Mouse (Mus musculus) left cerebral cortex, adult 2 months (tissue): ENCODE results near the gene Ak2. TPM values are rescaled to one million over a fixed set of nuclear protein-coding genes. Genes with fewer than 3 reads are reported as not detected.

Source experiments
- DNase-seq, 2 experiments: peaks; one replicate each; pipeline ENCODE4 v3.0.0; 2021 to 2022; ENCODE audit warnings: low spot score in 2 of 2, mixed read lengths in 1 of 2; ENCODE audit errors: extremely low spot score in 1 of 2
- H3K27ac ChIP-seq: fragments of 200-600 bp; 2 replicates; pipeline ENCODE4 v1.8.1; 2022
- H3K4me3 ChIP-seq: fragments of 200-600 bp; 2 replicates; pipeline ENCODE4 v1.8.1; 2022
- CTCF ChIP-seq: fragments of 200-600 bp; IDR thresholded peaks from 2 replicates; pipeline ENCODE4 v1.8.1; 2022; ENCODE audit warnings: antibody characterized with exemption, mild to moderate bottlenecking, moderate library complexity
- intact Hi-C: fragments of 180-260 bp; cut with DNase I; formaldehyde crosslinking; loops from one replicate; pipeline ENCODE4 v1.15.1; 2025
- total RNA-seq, 2 experiments: library from RNA; stranded (reverse); gene quantifications; 2 replicates each; pipeline ENCODE4 v1.2.3; 2021

Ak2 gene
- total RNA-seq, 2 experiments from 2014 or later = 25.7 to 30.4 TPM

DNA sequence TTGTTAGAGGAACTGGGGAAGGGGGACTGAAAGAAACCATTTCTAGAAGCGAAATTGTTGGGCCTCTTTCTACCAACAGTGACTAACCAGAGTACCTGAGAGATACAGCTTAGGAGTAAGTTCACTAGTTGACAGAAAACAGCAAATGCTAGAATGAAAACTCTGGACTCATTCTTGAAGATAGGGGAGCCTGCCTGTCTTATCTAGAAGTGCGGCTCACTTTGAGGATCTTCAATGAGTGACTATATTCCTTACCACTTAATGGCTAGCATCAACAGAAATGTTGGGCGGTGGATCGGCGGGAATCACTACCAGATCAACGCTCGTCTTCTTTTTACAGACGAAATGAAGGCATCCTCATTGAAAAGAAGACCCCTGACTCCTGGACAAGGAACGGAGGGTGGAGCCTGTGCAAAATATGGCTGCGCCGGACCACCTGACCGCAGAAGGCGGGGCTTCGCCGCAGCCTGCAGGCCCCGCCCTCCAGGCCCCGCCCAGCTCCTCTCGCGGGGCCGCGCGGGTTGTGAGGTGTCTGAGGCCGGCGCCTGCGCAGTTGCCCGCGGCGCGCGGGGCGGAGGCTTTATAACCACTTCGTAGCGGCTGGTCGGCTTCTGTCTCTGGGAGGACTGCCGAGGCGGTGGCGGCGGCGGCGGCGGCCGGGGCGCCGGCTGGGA lies 65.9 kb downstream of the Ak2 start:
- intact Hi-C loops = loop anchor here (1.0 to 2.0 kb wide), 2 partner anchors 8 to 65 kb away; no protein-coding TSS in a partner anchor
- peak; percentile 96 to 98 for DNase-seq
- peak overlapping the region; percentile 99 for H3K4me3 ChIP-seq
- H3K27ac ChIP-seq = peak overlapping the region; percentile 86
- TF ChIP-seq CTCF = no peak

DNA sequence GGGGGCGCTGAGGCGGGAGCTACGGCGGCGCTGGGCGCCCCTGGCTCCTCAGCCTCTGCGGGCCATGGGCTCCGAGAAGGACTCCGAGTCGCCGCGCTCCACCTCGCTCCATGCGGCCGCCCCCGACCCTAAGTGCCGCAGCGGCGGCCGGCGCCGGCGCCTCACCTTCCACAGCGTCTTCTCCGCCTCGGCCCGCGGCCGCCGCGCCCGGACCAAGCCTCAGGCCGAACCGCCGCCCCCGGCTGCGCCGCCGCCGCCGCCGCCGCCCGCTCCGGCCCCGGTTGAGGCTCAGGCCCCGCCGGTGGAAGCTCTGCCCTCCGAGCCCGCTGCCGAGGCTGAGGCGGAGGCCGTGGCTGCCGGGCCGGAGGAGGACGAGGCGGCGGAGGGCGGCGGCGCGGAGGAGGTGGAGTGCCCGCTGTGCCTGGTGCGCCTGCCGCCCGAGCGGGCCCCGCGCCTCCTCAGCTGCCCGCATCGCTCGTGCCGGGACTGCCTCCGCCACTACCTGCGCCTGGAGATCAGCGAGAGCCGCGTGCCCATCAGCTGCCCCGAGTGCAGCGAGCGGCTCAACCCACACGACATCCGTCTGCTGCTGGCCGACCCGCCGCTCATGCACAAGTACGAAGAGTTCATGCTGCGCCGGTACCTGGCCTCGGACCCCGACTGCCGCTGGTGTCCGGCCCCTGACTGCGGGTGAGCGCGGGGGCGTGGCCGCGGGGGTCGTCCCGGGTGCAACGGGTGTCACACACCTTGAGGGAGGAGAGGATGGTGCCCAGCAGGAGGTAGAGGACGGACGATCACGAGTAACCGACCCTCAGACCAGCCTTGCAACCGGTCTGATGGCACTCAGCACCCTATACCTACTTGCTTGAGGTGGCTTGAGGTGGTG lies 66.7 kb downstream of the Ak2 start, which contains the start of gene Rnf19b:
Rnf19b (plus strand) TSS at position 65 of the 886 bp plus-strand sequence.
- TF ChIP-seq CTCF = no peak
- DNase-seq = peak; percentile 36 to 47
- peak within 1 kb of the TSS; percentile 99 for H3K4me3 ChIP-seq
- intact Hi-C loops = loop anchor here (1.0 to 2.0 kb wide), 2 partner anchors 9 to 66 kb away; no protein-coding TSS in a partner anchor
- peak within 1 kb of the TSS; percentile 86 for H3K27ac ChIP-seq

DNA sequence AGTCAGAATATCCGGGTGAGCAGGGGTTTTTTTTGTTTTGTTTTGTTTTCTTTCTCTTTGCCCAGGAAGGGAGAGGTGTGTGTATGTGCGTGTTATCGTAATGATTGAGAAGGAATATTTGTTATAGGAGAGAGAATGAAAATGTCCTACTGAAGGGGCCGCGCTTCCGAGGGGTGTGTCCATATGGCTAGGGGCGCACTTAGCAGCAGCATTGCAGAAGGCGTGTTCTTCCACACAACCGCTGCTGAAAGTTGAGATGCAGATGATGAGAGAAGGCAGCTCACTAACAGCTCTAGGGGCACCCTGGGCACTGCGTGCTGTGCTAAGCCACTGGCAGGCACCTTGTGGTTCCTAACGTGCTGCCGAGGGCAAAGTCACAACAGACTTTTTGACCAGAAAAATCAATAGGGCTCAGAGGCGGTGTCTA lies 67.4 kb downstream of the Ak2 start:
- Histone ChIP-seq H3K4me3 (peak overlapping the region; percentile 99), H3K27ac (no peak overlapping the region)
- no peak for TF ChIP-seq CTCF
- intact Hi-C loops = loop anchor here (2.0 kb wide), 1 partner anchor 66 kb away; no protein-coding TSS in a partner anchor
- DNase-seq = no peak

GRCm38 (mm10) chr4:129059922-129060321 lies 68.2 kb downstream of the Ak2 start:
- no peak for DNase-seq
- intact Hi-C loops = loop anchor here (2.0 kb wide), 1 partner anchor 67 kb away; no protein-coding TSS in a partner anchor
- no peak for TF ChIP-seq CTCF
- Histone ChIP-seq H3K4me3 (peak overlapping the region; percentile 99), H3K27ac (no peak overlapping the region)

Other genes starting within 250 kb of the Ak2 start
- under 1 TPM; 0.27 to 0.54 TPM for gene A3galt2, start 236.6 kb upstream of the Ak2 start, total RNA-seq
- 10 to 100 TPM; 27.1 to 28.1 TPM for gene Zfp362, start 185.9 kb upstream of the Ak2 start, total RNA-seq
- gene Trim62, start 108.4 kb upstream of the Ak2 start, total RNA-seq = 10 to 100 TPM; 15.3 to 18.8 TPM
- 10 to 100 TPM; 45.2 to 53.2 TPM for gene Azin2, start 29.5 kb upstream of the Ak2 start, total RNA-seq
- gene Rnf19b, start 66.3 kb downstream of the Ak2 start, total RNA-seq = 10 to 100 TPM; 52.6 to 57.7 TPM
- not detected for gene Tmem54, start 113.6 kb downstream of the Ak2 start, total RNA-seq
- 100 to 1,000 TPM; 650 to 692 TPM for gene Hpca, start 130.1 kb downstream of the Ak2 start, total RNA-seq
- 10 to 100 TPM; 54.0 to 58.1 TPM for gene Fndc5, start 145.0 kb downstream of the Ak2 start, total RNA-seq
- 10 to 100 TPM; 33.9 to 34.5 TPM for gene S100pbp, start 197.8 kb downstream of the Ak2 start, total RNA-seq
- gene Yars, start 197.8 kb downstream of the Ak2 start, total RNA-seq = 10 to 100 TPM; 87.4 to 93.1 TPM